Mouse (Mus musculus): ENCODE data around the gene Gpatch2.

DNA sequence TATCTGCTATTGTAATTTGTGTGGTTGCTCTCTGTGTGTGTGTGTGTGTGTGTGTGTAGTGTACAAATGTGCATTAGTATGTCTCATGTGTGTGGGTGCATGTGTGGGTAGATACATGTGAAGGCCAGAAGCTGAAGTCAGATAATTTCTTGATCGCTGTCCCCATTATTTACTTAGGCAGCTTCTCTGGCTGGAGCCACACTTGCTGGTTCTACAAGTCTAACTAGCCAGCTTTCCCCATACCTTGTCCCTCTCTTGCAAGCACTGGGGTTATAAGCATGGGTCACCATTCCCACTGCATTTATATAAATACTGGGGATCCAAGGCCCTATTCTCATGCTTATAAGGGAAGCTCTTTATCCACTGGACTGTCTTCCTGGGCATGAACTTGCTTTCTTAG, 39.3 kb upstream of the Gpatch2 start:
- no peak for TF ChIP-seq POLR2A (IDR thresholded peaks at IDR 0.05; ENCODE audit: insufficient read length, low read depth)
- TF ChIP-seq USF1 (IDR thresholded peaks at IDR 0.05; ENCODE audit: low read depth) = no peak
- TF ChIP-seq REST (IDR thresholded peaks at IDR 0.05; ENCODE audit: insufficient read depth, insufficient read length) = no peak
- no peak for TF ChIP-seq SRF (IDR thresholded peaks at IDR 0.05; ENCODE audit: control insufficient read depth, insufficient read length, low read depth)
- no peak for TF ChIP-seq MAX (IDR thresholded peaks at IDR 0.05; ENCODE audit: low read depth)
- no peak for TF ChIP-seq CEBPB (IDR thresholded peaks at IDR 0.05; ENCODE audit: insufficient read depth, poor library complexity, severe bottlenecking)
- no peak for TF ChIP-seq TCF3 (IDR thresholded peaks at IDR 0.05; ENCODE audit: insufficient read length, low read depth)
- TF ChIP-seq TCF12 (IDR thresholded peaks at IDR 0.05; ENCODE audit: insufficient read depth, poor library complexity, severe bottlenecking) = no peak
- no peak for TF ChIP-seq MYOD1 (IDR thresholded peaks at IDR 0.05; ENCODE audit: control insufficient read depth in 1 of 3, insufficient read length in 2 of 3, low read depth in 2 of 3)
- no peak for TF ChIP-seq E2F4 (IDR thresholded peaks at IDR 0.05; ENCODE audit: insufficient read depth)
- no peak for TF ChIP-seq MYOG (IDR thresholded peaks at IDR 0.05; ENCODE audit: control insufficient read depth in 1 of 3, insufficient read depth in 1 of 3, insufficient read length in 2 of 3, low read depth in 2 of 3)
- TF ChIP-seq POLR2AphosphoS2 (IDR thresholded peaks at IDR 0.05; ENCODE audit: insufficient read length, low read depth) = no peak

Measured in myocyte (in vitro differentiated cells).